Mouse (Mus musculus) spleen, adult 10 weeks (tissue): ENCODE results near the gene Il11ra2. TPM values are rescaled to one million over a fixed set of nuclear protein-coding genes. Genes with fewer than 3 reads are reported as not detected.

Experiments used
- polyA plus RNA-seq: library from polyadenylated mRNA; stranded (reverse); fragments of 350-450 nt; fragmentation: Illumina TruSeq; extraction: RNeasy Lipid Tissue Mini Kit (QIAGEN cat#74804); gene quantifications from one replicate; pipeline ENCODE4 v1.2.3, GENCODE M21; 2015; ENCODE audit warnings: low replicate concordance; ENCODE audit not compliant: insufficient read depth

Il11ra2 gene
- not detected for polyA plus RNA-seq

DNA sequence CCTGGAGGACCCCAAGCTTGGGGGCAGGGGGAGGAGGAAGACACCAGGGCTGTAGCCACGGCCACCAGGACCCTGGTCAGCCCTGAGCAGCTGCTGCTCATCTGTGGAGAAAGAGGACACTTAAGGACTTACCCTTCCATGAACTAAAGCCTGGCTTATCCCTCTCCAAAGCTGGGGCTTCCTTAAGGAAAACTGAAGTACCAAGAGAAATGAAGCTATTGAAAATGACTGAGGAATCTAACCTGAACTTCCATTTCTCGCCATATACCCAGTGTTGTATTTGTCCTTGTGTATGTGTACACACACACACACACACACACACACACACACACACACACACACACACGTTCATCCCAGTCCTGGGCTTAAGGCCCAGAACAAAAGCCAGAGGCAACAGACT lies at the start of gene Il11ra2:
TSS of gene Il11ra2 (minus strand) at position 101 of the 400 bp plus-strand sequence.

DNA sequence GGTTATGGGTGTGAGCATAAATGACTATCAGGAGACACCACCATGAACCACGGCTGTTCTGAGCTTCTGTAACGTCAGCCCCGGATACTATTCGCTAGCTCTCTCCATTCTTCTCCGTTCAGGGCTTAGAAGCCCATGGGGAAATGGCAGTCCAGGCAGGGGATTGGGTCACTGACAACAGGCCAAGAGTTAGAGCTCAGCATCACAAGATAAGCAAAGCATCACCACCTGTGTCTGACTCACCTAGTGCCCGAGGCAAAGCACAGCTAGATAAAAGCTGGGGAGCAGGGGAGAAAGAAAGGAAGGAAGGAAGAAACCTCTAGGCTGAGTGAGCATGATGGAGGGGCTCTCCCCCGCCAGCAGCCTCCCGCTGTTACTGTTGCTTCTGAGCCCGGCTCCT lies 6.7 kb downstream of the Il11ra2 start, which contains the start of gene Ccl27b:
TSS of gene Ccl27b (plus strand) at position 301 of the 400 bp plus-strand sequence.

DNA sequence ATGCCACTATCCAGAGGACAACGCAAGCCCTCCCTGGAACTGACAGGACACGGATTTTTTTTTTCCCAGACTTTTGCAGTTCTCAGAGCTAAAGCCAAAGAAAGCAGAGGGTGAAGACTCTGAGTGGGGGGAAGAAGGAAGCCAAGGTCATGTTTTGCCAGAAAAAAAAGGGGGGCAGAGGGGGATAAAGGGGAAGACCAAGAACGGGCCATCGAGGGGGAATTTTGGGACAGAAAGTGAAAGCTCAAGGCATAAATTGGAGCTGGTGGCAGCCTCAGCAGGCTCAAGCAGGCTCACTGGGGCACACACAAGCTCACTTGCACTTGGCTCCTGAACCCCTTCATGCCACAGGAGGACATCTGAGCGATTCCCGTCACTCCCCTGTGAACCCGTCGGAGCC lies 32.3 kb downstream of the Il11ra2 start, which contains the start of gene Gm2564:
TSS of gene Gm2564 (plus strand) at position 301 of the 400 bp plus-strand sequence.

DNA sequence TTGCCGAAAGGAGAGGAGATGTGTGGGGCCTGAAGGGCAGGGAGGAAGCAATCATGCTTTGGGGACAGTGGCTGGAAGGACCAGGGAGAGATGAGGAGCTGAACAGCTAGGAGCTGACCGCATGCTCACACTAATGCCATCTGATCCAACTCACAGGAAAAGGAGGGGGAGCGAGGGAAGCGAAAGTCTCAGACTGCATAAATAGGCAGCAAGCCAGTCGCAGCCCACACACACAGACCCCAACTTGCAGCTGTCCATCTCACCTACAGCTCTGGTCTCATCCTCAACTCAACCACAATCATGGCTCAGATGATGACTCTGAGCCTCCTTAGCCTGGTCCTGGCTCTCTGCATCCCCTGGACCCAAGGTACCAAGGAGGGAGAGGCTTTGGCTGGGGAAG lies 49.8 kb downstream of the Il11ra2 start, which contains the start of gene Gm10591:
TSS of gene Gm10591 (plus strand) at position 301 of the 400 bp plus-strand sequence.

Other genes with a start within 250 kb of the Il11ra2 start
- not detected for gene Gm21586, start 222.5 kb downstream of the Il11ra2 start, polyA plus RNA-seq
- 0.21 TPM for gene Gm2163, start 195.1 kb downstream of the Il11ra2 start, polyA plus RNA-seq
- gene Fam205a2, start 133.7 kb downstream of the Il11ra2 start, polyA plus RNA-seq: not detected
- gene Gm10591, start 49.7 kb downstream of the Il11ra2 start, polyA plus RNA-seq: not detected
- 93.8 TPM for gene Gm2564, start 32.2 kb downstream of the Il11ra2 start, polyA plus RNA-seq
- not detected for gene Ccl27b, start 6.6 kb downstream of the Il11ra2 start, polyA plus RNA-seq
- not detected for gene 4930578G10Rik, start 73.7 kb upstream of the Il11ra2 start, polyA plus RNA-seq
- 137 TPM for gene Ccl19, start 94.7 kb upstream of the Il11ra2 start, polyA plus RNA-seq
- 506 TPM for gene Ccl21a, start 112.1 kb upstream of the Il11ra2 start, polyA plus RNA-seq
- gene Fam205a1, start 192.0 kb upstream of the Il11ra2 start, polyA plus RNA-seq: 0.07 TPM
- gene Gm12394, start 194.9 kb upstream of the Il11ra2 start, polyA plus RNA-seq: not detected
- not detected for gene Fam205c, start 212.3 kb upstream of the Il11ra2 start, polyA plus RNA-seq